Mouse (Mus musculus): ENCODE results near the gene Sec22b. TPM values are rescaled to one million over a fixed set of nuclear protein-coding genes. Genes with fewer than 3 reads are reported as not detected.

Gene Sec22b
- 158 and 160 TPM in 2 replicates for polyA plus RNA-seq (2014; fragmentation: Nextera tagmentation; extraction: Ambion mirVana)

DNA sequence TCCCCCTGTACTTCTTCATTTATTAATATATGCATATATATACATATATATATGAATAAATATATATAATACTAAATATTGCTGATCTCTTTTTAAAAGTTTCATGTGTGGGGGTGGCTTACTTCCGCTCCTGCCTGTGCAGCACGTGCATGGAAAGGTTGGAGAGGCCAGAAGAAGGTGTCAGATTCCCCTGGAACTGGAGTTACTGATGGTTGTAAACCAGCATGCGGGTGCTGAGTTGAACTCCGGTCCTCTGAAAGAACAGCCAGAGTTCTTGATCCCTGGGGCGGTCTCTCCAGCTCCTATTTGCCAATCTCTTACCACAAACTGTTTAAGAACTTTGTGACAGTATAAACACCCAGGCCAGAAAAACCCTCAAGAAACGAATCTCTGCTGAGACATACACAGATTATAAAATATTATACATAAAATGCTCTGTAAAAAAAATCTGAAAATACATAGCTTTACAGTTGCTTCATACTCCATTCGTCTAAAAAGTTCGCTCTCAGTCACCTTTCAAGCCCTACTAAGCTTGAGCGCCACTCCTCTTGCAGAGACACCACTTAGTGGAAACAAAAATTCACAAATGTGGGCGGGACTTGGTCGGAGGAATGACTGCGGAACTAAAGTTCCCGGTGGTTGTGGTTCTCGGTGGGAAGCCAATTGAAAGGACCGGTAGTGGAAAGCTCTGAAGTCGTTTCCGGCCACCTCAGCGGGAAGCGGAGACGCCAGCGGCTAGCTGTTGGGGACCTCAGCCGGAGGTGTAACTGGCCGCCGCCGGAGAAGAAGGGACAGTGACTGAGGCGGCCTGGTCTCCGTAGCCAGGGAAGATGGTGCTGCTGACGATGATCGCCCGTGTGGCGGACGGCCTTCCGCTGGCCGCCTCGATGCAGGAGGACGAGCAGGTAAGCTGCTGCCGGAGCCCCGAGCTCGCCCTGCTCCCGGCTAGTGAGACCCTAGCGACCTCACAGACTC, at the start of gene Sec22b:
TSS of gene Sec22b (plus strand) at position 675 of the 975 bp plus-strand sequence.
- Histone ChIP-seq H3K27ac (ENCODE audit: low read depth) (peak within 1 kb of the TSS; percentile 63; the same call in 1 of the 2 replicates), H3K9ac (peak within 1 kb of the TSS; percentile 95), H3K4me2 (peak within 1 kb of the TSS; percentile 83), H3K36me3 (ENCODE audit: insufficient read depth) (no peaks in the 10 kb centered on the region), H3K9me3 (ENCODE audit: low read depth, low read length) (no peaks in the 10 kb centered on the region), H3K4me1 (ENCODE audit: insufficient read depth) (peaks cover 7% of the 10 kb centered on the region), H3K27me3 (ENCODE audit: insufficient read depth, low read length) (no peaks in the 10 kb centered on the region), H3K4me3 (ENCODE audit: low read depth, low read length) (peak within 1 kb of the TSS; percentile 97)
- no peak for TF ChIP-seq CTCF (IDR thresholded peaks at IDR 0.05; ENCODE audit: low read depth)
- DNase-seq (peak; percentile 97), ATAC-seq (ENCODE audit: insufficient read depth) (peak; percentile 87)
- 3% methylated on average over 41 of the region's 41 CpGs for WGBS

DNA sequence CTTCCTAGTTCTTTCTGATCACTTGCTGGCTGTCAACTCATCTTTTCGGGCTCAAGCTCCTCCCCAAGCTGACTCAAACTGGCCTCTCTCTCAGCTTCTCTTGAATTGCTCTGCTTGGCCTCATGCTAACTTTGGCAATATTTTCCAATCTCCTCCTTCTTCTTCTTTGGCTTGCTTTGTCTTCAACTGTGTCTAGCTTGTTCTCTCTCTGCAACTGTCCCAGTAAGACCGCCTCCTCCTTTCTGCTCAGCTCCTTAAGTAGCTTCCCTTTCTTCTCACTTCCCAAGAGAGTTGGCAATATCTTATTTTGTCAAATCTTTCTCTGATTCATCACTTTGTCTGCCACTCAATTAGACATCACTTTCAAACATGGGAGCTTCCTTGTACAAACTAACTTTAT, 49.2 kb upstream of the Sec22b start:
- Histone ChIP-seq H3K4me1 (ENCODE audit: insufficient read depth) (no peaks in the 10 kb centered on the region), H3K4me3 (ENCODE audit: low read depth, low read length) (no peak overlapping the region), H3K27ac (ENCODE audit: low read depth) (no peak overlapping the region), H3K4me2 (no peak overlapping the region), H3K36me3 (ENCODE audit: insufficient read depth) (no peaks in the 10 kb centered on the region), H3K27me3 (ENCODE audit: insufficient read depth, low read length) (no peaks in the 10 kb centered on the region), H3K9ac (no peak overlapping the region), H3K9me3 (ENCODE audit: low read depth, low read length) (no peaks in the 10 kb centered on the region)
- no peak for ATAC-seq (ENCODE audit: insufficient read depth)
- no peak for DNase-seq
- WGBS = 79% methylated on average over 2 of the region's 2 CpGs
- no peak for TF ChIP-seq CTCF (IDR thresholded peaks at IDR 0.05; ENCODE audit: low read depth)

DNA sequence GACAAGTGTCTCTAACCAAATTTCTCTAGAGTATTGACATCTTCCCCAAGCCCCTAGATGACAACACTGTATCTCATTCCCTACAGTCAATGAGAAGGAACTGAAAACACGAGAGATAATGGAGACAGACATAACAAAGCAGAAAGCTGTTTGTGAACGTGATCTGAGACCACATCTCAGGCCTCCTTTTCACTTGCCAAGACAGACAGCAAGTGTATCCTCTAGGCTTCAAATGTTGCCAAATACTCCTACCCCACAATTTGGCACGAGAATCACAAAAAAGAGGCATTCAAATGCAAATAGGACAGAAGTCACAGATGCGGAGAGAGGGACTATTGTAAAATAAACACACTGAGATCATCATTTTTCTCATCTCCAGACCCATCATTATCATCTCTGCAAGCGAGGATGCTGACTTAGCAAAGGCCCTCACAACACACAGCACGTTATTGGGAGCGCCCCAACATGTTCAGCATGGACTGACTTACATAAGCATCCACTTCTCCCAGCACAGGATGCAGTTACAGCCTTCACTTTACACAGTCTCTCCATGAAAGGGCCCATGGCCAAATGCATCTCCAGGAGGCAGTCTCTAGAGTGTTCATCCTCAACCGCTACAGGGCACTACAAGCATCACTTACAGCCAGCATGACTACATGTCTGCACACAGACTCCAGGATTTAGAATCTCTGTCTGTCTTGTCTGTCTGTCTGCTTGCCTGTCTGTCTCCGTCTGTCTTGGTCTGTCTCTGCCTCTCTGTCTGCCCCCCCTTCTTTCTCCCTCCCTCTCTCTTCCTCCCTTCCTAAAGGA, 46.2 kb upstream of the Sec22b start:
- Histone ChIP-seq H3K9me3 (ENCODE audit: low read depth, low read length) (no peaks in the 10 kb centered on the region), H3K27ac (ENCODE audit: low read depth) (no peak overlapping the region), H3K4me3 (ENCODE audit: low read depth, low read length) (no peak overlapping the region), H3K9ac (no peak overlapping the region), H3K4me2 (no peak overlapping the region), H3K27me3 (ENCODE audit: insufficient read depth, low read length) (no peaks in the 10 kb centered on the region), H3K4me1 (ENCODE audit: insufficient read depth) (no peaks in the 10 kb centered on the region), H3K36me3 (ENCODE audit: insufficient read depth) (no peaks in the 10 kb centered on the region)
- ATAC-seq (ENCODE audit: insufficient read depth) (no peak), DNase-seq (no peak)
- WGBS = 65% methylated on average over 9 of the region's 9 CpGs
- no peak for TF ChIP-seq CTCF (IDR thresholded peaks at IDR 0.05; ENCODE audit: low read depth)

DNA sequence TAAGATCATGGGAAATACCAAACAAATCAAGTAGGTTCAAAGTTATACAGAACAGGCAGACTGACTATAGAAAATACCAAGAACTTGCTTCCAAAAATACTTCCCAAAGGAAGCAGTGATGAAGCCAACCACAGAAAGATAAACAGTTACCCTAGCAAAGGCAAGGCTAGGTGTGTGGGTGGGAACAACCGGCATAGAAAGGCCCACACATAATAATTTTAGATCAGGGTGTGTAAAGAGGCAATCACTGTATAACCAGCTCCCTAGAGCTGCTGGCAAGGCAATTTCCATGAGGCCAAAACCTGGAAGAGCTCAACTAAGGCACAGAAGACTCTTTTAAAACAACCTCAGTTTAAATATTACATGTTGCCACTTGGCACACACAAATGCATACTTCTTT, 41.6 kb upstream of the Sec22b start:
- ATAC-seq (ENCODE audit: insufficient read depth) = no peak
- no peak for DNase-seq
- Histone ChIP-seq H3K9me3 (ENCODE audit: low read depth, low read length) (no peaks in the 10 kb centered on the region), H3K4me2 (no peak overlapping the region), H3K27ac (ENCODE audit: low read depth) (no peak overlapping the region), H3K4me3 (ENCODE audit: low read depth, low read length) (no peak overlapping the region), H3K4me1 (ENCODE audit: insufficient read depth) (no peaks in the 10 kb centered on the region), H3K27me3 (ENCODE audit: insufficient read depth, low read length) (no peaks in the 10 kb centered on the region), H3K36me3 (ENCODE audit: insufficient read depth) (no peaks in the 10 kb centered on the region), H3K9ac (no peak overlapping the region)
- 54% methylated on average over 1 of the region's 1 CpGs for WGBS
- TF ChIP-seq CTCF (IDR thresholded peaks at IDR 0.05; ENCODE audit: low read depth) = no peak

DNA sequence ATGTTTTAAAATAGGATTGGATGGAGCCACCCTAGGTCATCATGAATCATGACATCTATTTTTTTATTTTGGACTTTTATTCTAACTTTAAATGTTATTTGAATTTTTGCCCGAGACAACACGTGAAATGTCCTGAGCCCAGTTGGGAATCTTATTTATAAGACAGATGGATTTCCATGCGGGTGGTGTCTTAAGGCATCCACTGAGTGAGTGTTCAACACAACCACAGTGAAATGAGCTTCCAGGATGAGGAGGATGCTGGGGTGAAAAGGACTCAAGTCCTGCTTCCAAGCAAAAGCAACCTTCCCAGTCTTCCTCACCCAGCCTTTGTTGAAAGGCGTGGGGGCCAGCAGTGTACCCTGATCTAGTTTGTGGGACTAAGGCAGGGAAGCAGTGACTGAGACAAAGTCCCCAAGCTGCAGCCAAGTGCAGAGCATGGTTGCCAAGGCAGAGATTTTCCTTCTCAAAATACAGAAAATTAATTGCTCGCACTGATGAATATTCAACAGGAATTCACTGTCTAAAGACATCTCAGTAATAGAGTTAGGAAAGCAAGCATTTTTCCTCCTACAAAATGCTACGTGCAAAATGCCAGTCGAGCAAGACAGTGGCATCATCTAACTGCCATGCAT, 40.1 kb upstream of the Sec22b start:
- Histone ChIP-seq H3K9ac (no peak overlapping the region), H3K27ac (ENCODE audit: low read depth) (no peak overlapping the region), H3K27me3 (ENCODE audit: insufficient read depth, low read length) (0 out of 2 replicates have a peak, but pooled peaks cover 2% of the 10 kb centered on the region), H3K9me3 (ENCODE audit: low read depth, low read length) (no peaks in the 10 kb centered on the region), H3K4me3 (ENCODE audit: low read depth, low read length) (no peak overlapping the region), H3K4me1 (ENCODE audit: insufficient read depth) (no peaks in the 10 kb centered on the region), H3K4me2 (no peak overlapping the region), H3K36me3 (ENCODE audit: insufficient read depth) (no peaks in the 10 kb centered on the region)
- ATAC-seq (ENCODE audit: insufficient read depth) (no peak), DNase-seq (no peak)
- no peak for TF ChIP-seq CTCF (IDR thresholded peaks at IDR 0.05; ENCODE audit: low read depth)
- 86% methylated on average over 7 of the region's 7 CpGs for WGBS

DNA sequence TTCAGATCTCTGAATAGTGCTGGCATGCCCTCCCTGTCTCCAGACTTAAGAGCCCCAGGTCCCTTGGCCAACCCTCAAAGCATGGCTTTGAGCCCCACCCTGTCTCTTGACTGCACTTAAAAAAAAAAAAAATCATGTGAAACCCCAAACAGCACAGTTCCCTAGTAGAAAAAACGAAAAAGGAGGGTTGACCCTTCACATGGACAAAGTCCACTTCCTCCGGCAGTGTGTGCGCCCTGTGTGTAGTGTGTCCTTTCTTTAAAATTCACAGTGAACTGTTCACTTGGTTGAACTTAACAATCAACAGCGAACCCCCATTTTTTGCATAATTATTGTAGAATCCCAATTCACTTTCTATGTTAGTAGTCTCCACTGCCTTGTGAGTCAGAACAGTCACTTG, 34.3 kb upstream of the Sec22b start:
- no peak for DNase-seq
- peak overlapping the region; percentile 48; the same call in 1 of the 2 replicates for H3K4me3 ChIP-seq (ENCODE audit: low read depth, low read length)
- TF ChIP-seq CTCF (IDR thresholded peaks at IDR 0.05; ENCODE audit: low read depth) = no peak
- H3K36me3 ChIP-seq (ENCODE audit: insufficient read depth) = no peaks in the 10 kb centered on the region
- peak overlapping the region; percentile 97; the same call in 1 of the 2 replicates for H3K4me2 ChIP-seq
- H3K27ac ChIP-seq (ENCODE audit: low read depth) = no peak overlapping the region
- peaks cover 30% of the 10 kb centered on the region; the same call in 1 of the 2 replicates for H3K27me3 ChIP-seq (ENCODE audit: insufficient read depth, low read length)
- WGBS = 70% methylated on average over 4 of the region's 4 CpGs
- no peaks in the 10 kb centered on the region for H3K9me3 ChIP-seq (ENCODE audit: low read depth, low read length)
- no peak for ATAC-seq (ENCODE audit: insufficient read depth)
- H3K4me1 ChIP-seq (ENCODE audit: insufficient read depth) = 0 out of 2 replicates have a peak, but pooled peaks cover 3% of the 10 kb centered on the region
- no peak overlapping the region for H3K9ac ChIP-seq

Data from lung, embryonic 14.5 days (tissue).